Mouse (Mus musculus) heart, embryonic 11.5 days (tissue): ENCODE results near the gene Gm20431. TPM values are rescaled to one million over a fixed set of nuclear protein-coding genes. Genes with fewer than 3 reads are reported as not detected.

ENCODE experiments used
- ATAC-seq: fragments of 200-750 bp; cut with Nextera tagmentation; replicated peaks from 2 replicates; pipeline ENCODE4 v1.8.0; 2017; ENCODE audit warnings: moderate library complexity; ENCODE audit not compliant: insufficient number of reproducible peaks, low FRiP score, low TSS enrichment
- H3K27ac ChIP-seq: fragments of 300-500 bp; sonication (generic); 2 replicates; pipeline ENCODE4 v1.5.1; 2014; ENCODE audit warnings: mild to moderate bottlenecking, low read depth, low read length
- H3K27me3 ChIP-seq: fragments of 300-500 bp; sonication (generic); 2 replicates; pipeline ENCODE4 v1.6.1; 2014; ENCODE audit warnings: mild to moderate bottlenecking, low read length, mixed read lengths; ENCODE audit not compliant: control insufficient read depth, insufficient read depth
- H3K36me3 ChIP-seq: fragments of 300-500 bp; sonication (generic); 2 replicates; pipeline ENCODE4 v1.6.1; 2014; ENCODE audit warnings: mild to moderate bottlenecking, low read length, moderate library complexity, mixed read lengths; ENCODE audit not compliant: control insufficient read depth, insufficient read depth
- H3K4me1 ChIP-seq: fragments of 300-500 bp; sonication (generic); 2 replicates; pipeline ENCODE4 v1.6.1; 2014; ENCODE audit warnings: low read length; ENCODE audit not compliant: control insufficient read depth, insufficient read depth
- H3K4me2 ChIP-seq: fragments of 300-500 bp; sonication (generic); 2 replicates; pipeline ENCODE4 v1.6.1; 2014; ENCODE audit warnings: mild to moderate bottlenecking, moderate library complexity
- H3K4me3 ChIP-seq: fragments of 300-500 bp; sonication (generic); 2 replicates; pipeline ENCODE4 v1.5.1; 2014; ENCODE audit warnings: low read depth, low read length
- H3K9ac ChIP-seq: fragments of 300-500 bp; sonication (generic); 2 replicates; pipeline ENCODE4 v1.6.1; 2014; ENCODE audit warnings: mild to moderate bottlenecking, low read depth, low read length, moderate library complexity
- H3K9me3 ChIP-seq: fragments of 300-500 bp; sonication (generic); replicated peaks from 2 replicates; pipeline ENCODE4 v1.6.1; 2016; ENCODE audit warnings: low read length; ENCODE audit not compliant: control insufficient read depth
- WGBS: fragments of 180-500 bp; shearing (Covaris S2); extraction: QIAGEN DNeasy Blood & Tissue Kit; methylation state at CpG from one replicate; pipeline ENCODE4 v1.1.7; 2014; ENCODE audit not compliant: insufficient replicate concordance; 5-methylcytosine and 5-hydroxymethylcytosine counted together
- polyA plus RNA-seq: library from polyadenylated mRNA; unstranded; fragments of >200 nt; fragmentation: Nextera tagmentation; extraction: Ambion mirVana; gene quantifications from 2 replicates; pipeline ENCODE4 v1.2.1, GENCODE M21; 2014

The Gm20431 gene
- polyA plus RNA-seq, 1 experiment from 2014 or later = 5.2 TPM

GRCm38 (mm10) chr2:167700018-167700417, 38.7 kb upstream of the Gm20431 start:
- H3K27ac ChIP-seq = no peak overlapping the region
- 0 out of 2 replicates have a peak, but pooled peaks cover 4% of the 10 kb centered on the region for H3K4me1 ChIP-seq
- H3K9ac ChIP-seq = no peak overlapping the region
- no peaks in the 10 kb centered on the region for H3K27me3 ChIP-seq
- H3K4me2 ChIP-seq = no peak overlapping the region
- WGBS = 65% methylated on average over 5 of the region's 5 CpGs
- no peak overlapping the region for H3K4me3 ChIP-seq
- H3K36me3 ChIP-seq = no peaks in the 10 kb centered on the region
- no peak for ATAC-seq
- H3K9me3 ChIP-seq = no peaks in the 10 kb centered on the region

GRCm38 (mm10) chr2:167697902-167698301, 36.6 kb upstream of the Gm20431 start:
- Histone ChIP-seq H3K9me3 (no peaks in the 10 kb centered on the region), H3K4me3 (no peak overlapping the region), H3K27ac (peak overlapping the region; percentile 74), H3K4me2 (peak overlapping the region; percentile 43), H3K27me3 (no peaks in the 10 kb centered on the region), H3K4me1 (0 out of 2 replicates have a peak, but pooled peaks cover 4% of the 10 kb centered on the region), H3K9ac (0 out of 2 replicates have a peak overlapping the region, but pooled peaks have one; percentile 35), H3K36me3 (no peaks in the 10 kb centered on the region)
- ATAC-seq = 0 out of 2 replicates have a peak, but pooled peaks have one; percentile 19
- 24% methylated on average over 5 of the region's 5 CpGs for WGBS

GRCm38 (mm10) chr2:167696143-167696542, 34.8 kb upstream of the Gm20431 start:
- H3K4me2 ChIP-seq = no peak overlapping the region
- no peaks in the 10 kb centered on the region for H3K36me3 ChIP-seq
- no peak overlapping the region for H3K27ac ChIP-seq
- no peaks in the 10 kb centered on the region for H3K9me3 ChIP-seq
- ATAC-seq = no peak
- H3K9ac ChIP-seq = no peak overlapping the region
- no peaks in the 10 kb centered on the region; the same call in 1 of the 2 replicates for H3K27me3 ChIP-seq
- 86% methylated on average over 7 of the region's 7 CpGs for WGBS
- peaks cover 8% of the 10 kb centered on the region for H3K4me1 ChIP-seq
- no peak overlapping the region for H3K4me3 ChIP-seq

GRCm38 (mm10) chr2:167695491-167695890, 34.2 kb upstream of the Gm20431 start:
- peaks cover 14% of the 10 kb centered on the region for H3K4me1 ChIP-seq
- no peaks in the 10 kb centered on the region for H3K36me3 ChIP-seq
- no peaks in the 10 kb centered on the region for H3K9me3 ChIP-seq
- H3K27me3 ChIP-seq = no peaks in the 10 kb centered on the region; the same call in 1 of the 2 replicates
- H3K27ac ChIP-seq = no peak overlapping the region
- no peak overlapping the region for H3K9ac ChIP-seq
- H3K4me2 ChIP-seq = no peak overlapping the region
- whole genome bisulfite sequencing = 84% methylated on average over 14 of the region's 14 CpGs
- no peak overlapping the region for H3K4me3 ChIP-seq
- no peak for ATAC-seq

- Histone ChIP-seq H3K9me3 (no peaks in the 10 kb centered on the region), H3K27ac (no peak overlapping the region)
Measured at GRCm38 (mm10) chr2:167694963-167695362, 33.7 kb upstream of the Gm20431 start.

GRCm38 (mm10) chr2:167694244-167694643, 32.9 kb upstream of the Gm20431 start:
- no peak overlapping the region for H3K4me3 ChIP-seq
- no peaks in the 10 kb centered on the region; the same call in 1 of the 2 replicates for H3K27me3 ChIP-seq
- H3K9me3 ChIP-seq = no peaks in the 10 kb centered on the region
- no peak overlapping the region for H3K9ac ChIP-seq
- H3K27ac ChIP-seq = no peak overlapping the region
- H3K4me1 ChIP-seq = peaks cover 16% of the 10 kb centered on the region
- no peaks in the 10 kb centered on the region for H3K36me3 ChIP-seq
- no peak overlapping the region for H3K4me2 ChIP-seq
- 73% methylated on average over 1 of the region's 1 CpGs for WGBS
- no peak for ATAC-seq

More at GRCm38 (mm10) chr2:167694963-167695362, 33.7 kb upstream of the Gm20431 start:
- no peak overlapping the region for H3K4me3 ChIP-seq
- H3K36me3 ChIP-seq = no peaks in the 10 kb centered on the region
- H3K4me1 ChIP-seq = peaks cover 16% of the 10 kb centered on the region
- H3K9ac ChIP-seq = no peak overlapping the region
- no peaks in the 10 kb centered on the region; the same call in 1 of the 2 replicates for H3K27me3 ChIP-seq
- WGBS = 91% methylated on average over 7 of the region's 7 CpGs
- H3K4me2 ChIP-seq = no peak overlapping the region
- ATAC-seq = no peak

GRCm38 (mm10) chr2:167693540-167693939, 32.2 kb upstream of the Gm20431 start:
- H3K4me2 ChIP-seq = no peak overlapping the region
- ATAC-seq = no peak
- no peaks in the 10 kb centered on the region; the same call in 1 of the 2 replicates for H3K27me3 ChIP-seq
- 78% methylated on average over 2 of the region's 2 CpGs for whole genome bisulfite sequencing
- H3K9ac ChIP-seq = no peak overlapping the region
- H3K4me1 ChIP-seq = peaks cover 16% of the 10 kb centered on the region
- H3K9me3 ChIP-seq = no peaks in the 10 kb centered on the region
- H3K4me3 ChIP-seq = no peak overlapping the region
- no peaks in the 10 kb centered on the region for H3K36me3 ChIP-seq
- no peak overlapping the region for H3K27ac ChIP-seq

GRCm38 (mm10) chr2:167692831-167693230, 31.5 kb upstream of the Gm20431 start:
- peaks cover 3% of the 10 kb centered on the region for H3K27me3 ChIP-seq

More at GRCm38 (mm10) chr2:167692831-167693230, 31.5 kb upstream of the Gm20431 start:
- no peaks in the 10 kb centered on the region for H3K9me3 ChIP-seq
- 60% methylated on average over 3 of the region's 3 CpGs for WGBS
- no peak overlapping the region for H3K4me3 ChIP-seq
- no peak overlapping the region for H3K9ac ChIP-seq
- no peak for ATAC-seq
- no peak overlapping the region for H3K27ac ChIP-seq
- no peaks in the 10 kb centered on the region for H3K36me3 ChIP-seq
- peaks cover 18% of the 10 kb centered on the region for H3K4me1 ChIP-seq
- no peak overlapping the region for H3K4me2 ChIP-seq
